In genomic region chr6:72244144-72244549, GRCm38 (mm10) we compare ENCODE assay signal across 8 mouse cellular contexts. TPM values are rescaled to one million over a fixed set of nuclear protein-coding genes. Genes with fewer than 3 reads are reported as not detected.
DNase-seq lines count a peak whose midpoint lies in the region; TF ChIP-seq lines count a peak whose summit lies in the region.

No protein-coding gene starts in this region.

- no peak overlapping the region for H3K4me3 ChIP-seq in lung, adult 2 months (replicated peaks; ENCODE audit: extremely low read depth, low read depth, low read length)

- no peak for TF ChIP-seq CTCF in brain, embryonic 14.5 days (IDR thresholded peaks at IDR 0.05; ENCODE audit: borderline replicate concordance, extremely low read depth, insufficient read depth, insufficient read length)
- TF ChIP-seq CTCF in lung, adult 2 months (IDR thresholded peaks at IDR 0.05; ENCODE audit: insufficient read depth, low read length) = no peak

- intact Hi-C loops in heart, postnatal 36 days (cut with DNase I) = loop anchor here (2.0 kb wide), 1 partner anchor 17 kb away; no protein-coding TSS in a partner anchor

- 16% methylated on average over 9 of the region's 9 CpGs for WGBS in lung, adult 2 months

- DNase-seq in 3134 (ENCODE audit: extremely low read depth, insufficient read length, low spot score) = peak; percentile 83
- peak; percentile 96 for DNase-seq in brain, embryonic 14.5 days (ENCODE audit: low read depth)
- DNase-seq in frontal cortex, postnatal 10 days (ENCODE audit: low spot score in 2 of 2) = peak; percentile 70 to 71
- peak; percentile 88 to 90 for DNase-seq in heart, postnatal 36 days
- peak; percentile 75 to 79 for DNase-seq in layer of hippocampus, adult 8-10 months (ENCODE audit: low spot score in 2 of 2)
- peak; percentile 91 for DNase-seq in lung, adult 2 months
- peak; percentile 55 for DNase-seq in right cerebral cortex, postnatal 25 days
- DNase-seq in T-cell, adult 2 months (ENCODE audit: low spot score) = no peak

- TF ChIP-seq POLR2A in brain, embryonic 14.5 days (IDR thresholded peaks at IDR 0.05; ENCODE audit: borderline replicate concordance, extremely low read depth, insufficient read depth, insufficient read length, poor library complexity, severe bottlenecking) = no peak
- TF ChIP-seq POLR2A in lung, adult 2 months (IDR thresholded peaks at IDR 0.05; ENCODE audit: borderline replicate concordance, extremely low read depth, low read depth, low read length) = no peak

- peaks cover 28% of the 10 kb centered on the region for H3K4me1 ChIP-seq in lung, adult 2 months (ENCODE audit: control insufficient read depth, insufficient read depth, low read length)

RNA-seq across cellular contexts. Expression of gene Atoh8, which starts 8.8 kb away (rescaled TPM):
- 2.7 and 3.7 TPM in 2 replicates for polyA plus RNA-seq in brain, embryonic 14.5 days (2012; rRNA removed)
- total RNA-seq in heart, postnatal 36 days (2021) = 10 to 100 TPM in 1 of 2 experiments, 1 to 10 TPM in 1; 10.0 to 11.4 TPM
- 1 to 10 TPM; 2.5 to 3.4 (median 3.3) TPM for total RNA-seq in layer of hippocampus, adult 8-10 months (2022)
- 26.4 and 26.7 TPM in 2 replicates for polyA plus RNA-seq in lung, adult 2 months (2012; rRNA removed)
